Mouse (Mus musculus): ENCODE results near the gene Gpr160. TPM values are rescaled to one million over a fixed set of nuclear protein-coding genes. Genes with fewer than 3 reads are reported as not detected.

The Gpr160 gene
- polyA plus RNA-seq (2014; fragmentation: Nextera tagmentation; extraction: Ambion mirVana) = 2.3 and 2.6 TPM in 2 replicates

GRCm38 (mm10) chr3:30855604-30856458 lies at the start of gene Gpr160:
Gene Gpr160, plus strand, starts transcription at chr3:30855950.
- Histone ChIP-seq H3K4me3 (replicated peaks; ENCODE audit: low read length) (peak within 1 kb of the TSS; percentile 51), H3K9ac (peak within 1 kb of the TSS; percentile 54), H3K9me3 (ENCODE audit: control insufficient read depth, low read length) (no peaks in the 10 kb centered on the region), H3K27me3 (ENCODE audit: control insufficient read depth, insufficient read depth, low read length) (peaks cover 38% of the 10 kb centered on the region), H3K4me1 (replicated peaks; ENCODE audit: control insufficient read depth, insufficient read depth, low read length) (no peaks in the 10 kb centered on the region), H3K36me3 (replicated peaks; ENCODE audit: control insufficient read depth, insufficient read depth) (no peaks in the 10 kb centered on the region), H3K27ac (no peak within 1 kb of the TSS), H3K4me2 (replicated peaks) (peak within 1 kb of the TSS; percentile 95)
- ATAC-seq (ENCODE audit: low FRiP score) (peak; percentile 80), DNase-seq (ENCODE audit: low spot score) (no peak)
- WGBS = under 1% methylated on average over 75 of the region's 75 CpGs

DNA sequence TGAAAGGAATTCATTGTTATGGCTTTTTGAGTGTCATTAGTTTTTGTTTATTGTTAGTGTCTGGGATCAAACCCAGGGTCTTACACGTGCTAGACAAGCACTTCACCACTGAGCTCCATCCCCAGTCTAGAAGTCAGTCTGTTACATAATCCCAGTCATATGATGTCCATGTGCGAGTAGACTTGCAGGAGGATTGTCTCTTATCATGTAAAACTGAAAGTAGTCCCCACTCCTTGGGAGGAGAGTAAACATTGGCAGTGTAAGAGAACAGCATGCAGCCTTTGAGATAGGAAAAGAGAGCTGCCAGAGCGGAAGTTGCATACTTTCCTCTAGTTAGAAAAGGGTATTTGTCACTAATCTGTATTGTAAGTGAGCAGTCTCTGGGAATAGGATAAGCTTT lies 42.9 kb upstream of the Gpr160 start:
- H3K4me1 ChIP-seq (replicated peaks; ENCODE audit: control insufficient read depth, insufficient read depth, low read length) = no peaks in the 10 kb centered on the region
- no peaks in the 10 kb centered on the region for H3K9me3 ChIP-seq (ENCODE audit: control insufficient read depth, low read length)
- peaks cover 73% of the 10 kb centered on the region for H3K36me3 ChIP-seq (replicated peaks; ENCODE audit: control insufficient read depth, insufficient read depth)
- H3K4me3 ChIP-seq (replicated peaks; ENCODE audit: low read length) = no peak overlapping the region
- WGBS = 81% methylated on average over 3 of the region's 3 CpGs
- H3K9ac ChIP-seq = no peak overlapping the region
- ATAC-seq (ENCODE audit: low FRiP score) (no peak), DNase-seq (ENCODE audit: low spot score) (no peak)
- H3K4me2 ChIP-seq (replicated peaks) = no peak overlapping the region
- H3K27me3 ChIP-seq (ENCODE audit: control insufficient read depth, insufficient read depth, low read length) = no peaks in the 10 kb centered on the region
- no peak overlapping the region for H3K27ac ChIP-seq

- no peaks in the 10 kb centered on the region for H3K4me1 ChIP-seq (replicated peaks; ENCODE audit: control insufficient read depth, insufficient read depth, low read length)
- no peaks in the 10 kb centered on the region for H3K27me3 ChIP-seq (ENCODE audit: control insufficient read depth, insufficient read depth, low read length)
- H3K9ac ChIP-seq = no peak overlapping the region
- ATAC-seq (ENCODE audit: low FRiP score) (no peak), DNase-seq (ENCODE audit: low spot score) (no peak)
- no peaks in the 10 kb centered on the region for H3K9me3 ChIP-seq (ENCODE audit: control insufficient read depth, low read length)
- H3K4me3 ChIP-seq (replicated peaks; ENCODE audit: low read length) = no peak overlapping the region
- peaks cover 73% of the 10 kb centered on the region for H3K36me3 ChIP-seq (replicated peaks; ENCODE audit: control insufficient read depth, insufficient read depth)
- WGBS = 98% methylated on average over 16 of the region's 16 CpGs
- H3K27ac ChIP-seq = no peak overlapping the region
- H3K4me2 ChIP-seq (replicated peaks) = no peak overlapping the region
These were observed 37.1 kb upstream of the Gpr160 start for GRCm38 (mm10) chr3:30818630-30819125.

DNA sequence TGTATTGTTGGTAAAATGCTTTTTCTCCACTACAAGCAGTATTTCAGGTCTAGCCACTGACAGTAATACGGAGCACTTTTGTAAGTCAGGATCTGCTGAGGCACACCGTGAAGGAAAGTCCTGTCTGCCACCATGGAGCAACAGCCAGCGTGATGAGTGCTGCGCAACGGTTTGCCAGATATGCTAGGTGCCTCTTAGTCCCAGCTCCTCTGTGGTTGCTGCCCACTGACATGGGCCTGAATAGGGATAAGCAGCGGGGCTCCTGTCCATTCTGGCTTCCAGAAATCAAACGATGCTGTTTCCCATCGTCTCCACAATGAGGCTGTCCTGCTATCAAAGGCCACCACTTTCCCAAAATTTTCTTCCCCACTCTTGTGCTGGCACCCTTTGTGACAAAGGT lies 33.6 kb upstream of the Gpr160 start:
- no peaks in the 10 kb centered on the region for H3K9me3 ChIP-seq (ENCODE audit: control insufficient read depth, low read length)
- H3K9ac ChIP-seq = no peak overlapping the region
- H3K27me3 ChIP-seq (ENCODE audit: control insufficient read depth, insufficient read depth, low read length) = no peaks in the 10 kb centered on the region
- H3K36me3 ChIP-seq (replicated peaks; ENCODE audit: control insufficient read depth, insufficient read depth) = peaks cover 49% of the 10 kb centered on the region
- H3K4me1 ChIP-seq (replicated peaks; ENCODE audit: control insufficient read depth, insufficient read depth, low read length) = no peaks in the 10 kb centered on the region
- H3K27ac ChIP-seq = no peak overlapping the region
- H3K4me3 ChIP-seq (replicated peaks; ENCODE audit: low read length) = no peak overlapping the region
- ATAC-seq (ENCODE audit: low FRiP score) (no peak), DNase-seq (ENCODE audit: low spot score) (no peak)
- WGBS = 95% methylated on average over 8 of the region's 8 CpGs
- H3K4me2 ChIP-seq (replicated peaks) = no peak overlapping the region

DNA sequence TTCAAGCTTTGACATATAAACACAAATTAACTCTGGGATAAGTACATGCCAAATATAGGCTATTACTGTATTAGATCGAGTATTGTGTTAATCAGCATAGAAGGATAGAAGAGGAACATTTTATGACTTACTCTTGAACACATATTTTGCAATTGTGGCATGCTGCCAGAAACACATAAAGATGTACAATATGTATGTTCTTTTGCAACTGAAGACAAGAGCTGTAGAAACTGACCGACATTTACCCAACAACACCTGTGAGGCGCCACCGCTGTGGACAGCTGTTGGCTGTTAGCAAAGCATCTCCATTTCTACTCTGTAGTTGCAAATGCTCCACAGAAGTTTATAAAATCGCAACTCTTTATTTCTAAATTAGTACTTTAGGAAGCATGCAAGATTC lies 29.7 kb upstream of the Gpr160 start:
- WGBS = 96% methylated on average over 5 of the region's 5 CpGs
- no peak for DNase-seq (ENCODE audit: low spot score)
- peaks cover 14% of the 10 kb centered on the region; the same call in 1 of the 2 replicates for H3K36me3 ChIP-seq (replicated peaks; ENCODE audit: control insufficient read depth, insufficient read depth)
- no peak overlapping the region for H3K9ac ChIP-seq
- H3K4me3 ChIP-seq (replicated peaks; ENCODE audit: low read length) = no peak overlapping the region
- no peak for ATAC-seq (ENCODE audit: low FRiP score)
- H3K9me3 ChIP-seq (ENCODE audit: control insufficient read depth, low read length) = no peaks in the 10 kb centered on the region
- H3K27ac ChIP-seq = no peak overlapping the region
- no peaks in the 10 kb centered on the region for H3K4me1 ChIP-seq (replicated peaks; ENCODE audit: control insufficient read depth, insufficient read depth, low read length)
- no peak overlapping the region for H3K4me2 ChIP-seq (replicated peaks)
- no peaks in the 10 kb centered on the region for H3K27me3 ChIP-seq (ENCODE audit: control insufficient read depth, insufficient read depth, low read length)

GRCm38 (mm10) chr3:30831848-30832606 lies 23.7 kb upstream of the Gpr160 start:
- no peak for ATAC-seq (ENCODE audit: low FRiP score)
- no peak for DNase-seq (ENCODE audit: low spot score)
- Histone ChIP-seq H3K4me3 (replicated peaks; ENCODE audit: low read length) (no peak overlapping the region), H3K9me3 (ENCODE audit: control insufficient read depth, low read length) (no peaks in the 10 kb centered on the region), H3K9ac (no peak overlapping the region), H3K4me1 (replicated peaks; ENCODE audit: control insufficient read depth, insufficient read depth, low read length) (no peaks in the 10 kb centered on the region), H3K4me2 (replicated peaks) (no peak overlapping the region), H3K36me3 (replicated peaks; ENCODE audit: control insufficient read depth, insufficient read depth) (no peaks in the 10 kb centered on the region), H3K27me3 (ENCODE audit: control insufficient read depth, insufficient read depth, low read length) (no peaks in the 10 kb centered on the region), H3K27ac (no peak overlapping the region)
- WGBS = 78% methylated on average over 15 of the region's 15 CpGs

DNA sequence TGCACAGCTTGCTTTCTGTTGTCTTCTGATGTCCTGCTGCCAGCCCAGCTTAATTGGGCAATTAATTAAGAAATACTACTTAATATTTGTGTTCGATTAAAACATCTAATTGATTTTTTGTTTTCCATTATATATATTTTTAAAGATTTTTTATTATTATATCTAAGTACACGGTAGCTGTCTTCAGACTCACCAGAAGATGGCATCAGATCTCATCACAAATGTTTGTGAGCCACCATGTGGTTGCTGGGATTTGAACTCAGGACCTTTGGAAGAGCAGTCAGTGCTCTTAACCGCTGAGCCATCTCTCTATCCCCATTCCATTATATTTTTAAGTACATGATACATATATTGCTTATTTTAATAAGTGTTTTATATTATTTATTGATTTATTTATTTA lies 22.5 kb upstream of the Gpr160 start:
- H3K36me3 ChIP-seq (replicated peaks; ENCODE audit: control insufficient read depth, insufficient read depth) = no peaks in the 10 kb centered on the region
- WGBS = 86% methylated on average over 3 of the region's 3 CpGs
- no peak for ATAC-seq (ENCODE audit: low FRiP score)

GRCm38 (mm10) chr3:30845755-30846154 lies 10.0 kb upstream of the Gpr160 start:
- no peak for DNase-seq (ENCODE audit: low spot score)
- 35% methylated on average over 2 of the region's 2 CpGs for WGBS
- no peak overlapping the region for H3K27ac ChIP-seq
- no peaks in the 10 kb centered on the region for H3K36me3 ChIP-seq (replicated peaks; ENCODE audit: control insufficient read depth, insufficient read depth)
- no peaks in the 10 kb centered on the region for H3K9me3 ChIP-seq (ENCODE audit: control insufficient read depth, low read length)
- no peak overlapping the region for H3K4me3 ChIP-seq (replicated peaks; ENCODE audit: low read length)
- H3K4me2 ChIP-seq (replicated peaks) = no peak overlapping the region
- H3K27me3 ChIP-seq (ENCODE audit: control insufficient read depth, insufficient read depth, low read length) = no peaks in the 10 kb centered on the region
- no peak for ATAC-seq (ENCODE audit: low FRiP score)
- H3K4me1 ChIP-seq (replicated peaks; ENCODE audit: control insufficient read depth, insufficient read depth, low read length) = 0 out of 2 replicates have a peak, but pooled peaks cover 3% of the 10 kb centered on the region
- H3K9ac ChIP-seq = no peak overlapping the region

More for the DNA sequence above, 22.5 kb upstream of the Gpr160 start:
- Histone ChIP-seq H3K4me2 (replicated peaks) (no peak overlapping the region), H3K4me1 (replicated peaks; ENCODE audit: control insufficient read depth, insufficient read depth, low read length) (no peaks in the 10 kb centered on the region), H3K9me3 (ENCODE audit: control insufficient read depth, low read length) (no peaks in the 10 kb centered on the region), H3K4me3 (replicated peaks; ENCODE audit: low read length) (no peak overlapping the region), H3K9ac (no peak overlapping the region), H3K27ac (no peak overlapping the region), H3K27me3 (ENCODE audit: control insufficient read depth, insufficient read depth, low read length) (no peaks in the 10 kb centered on the region)
- DNase-seq (ENCODE audit: low spot score) = no peak

DNA sequence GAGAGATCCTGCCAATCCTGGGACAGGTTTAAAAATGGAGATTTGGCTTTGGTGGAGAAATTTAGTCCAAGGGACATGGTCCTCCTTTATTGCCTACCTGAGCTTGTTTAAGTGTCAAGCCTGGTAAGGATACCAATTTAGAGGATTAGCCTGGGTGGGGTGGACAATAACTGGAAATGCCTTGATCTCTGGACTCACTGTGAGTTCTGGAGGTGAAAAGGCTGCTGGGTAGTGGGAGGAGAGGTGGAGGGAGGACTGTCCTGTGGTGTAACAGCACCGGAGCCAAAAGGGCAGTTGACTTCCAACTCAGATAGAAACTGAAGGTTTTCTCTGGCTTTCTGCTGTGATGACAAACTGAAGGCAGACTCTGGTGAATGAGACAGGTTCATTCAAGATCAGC lies 8.3 kb upstream of the Gpr160 start:
- no peaks in the 10 kb centered on the region for H3K27me3 ChIP-seq (ENCODE audit: control insufficient read depth, insufficient read depth, low read length)
- 0 out of 2 replicates have a peak, but pooled peaks cover 3% of the 10 kb centered on the region for H3K4me1 ChIP-seq (replicated peaks; ENCODE audit: control insufficient read depth, insufficient read depth, low read length)
- ATAC-seq (ENCODE audit: low FRiP score) (no peak), DNase-seq (ENCODE audit: low spot score) (no peak)
- H3K4me3 ChIP-seq (replicated peaks; ENCODE audit: low read length) = no peak overlapping the region
- 76% methylated on average over 1 of the region's 1 CpGs for WGBS
- H3K9ac ChIP-seq = no peak overlapping the region
- no peak overlapping the region for H3K27ac ChIP-seq
- H3K4me2 ChIP-seq (replicated peaks) = no peak overlapping the region
- H3K36me3 ChIP-seq (replicated peaks; ENCODE audit: control insufficient read depth, insufficient read depth) = no peaks in the 10 kb centered on the region
- H3K9me3 ChIP-seq (ENCODE audit: control insufficient read depth, low read length) = no peaks in the 10 kb centered on the region

Data from hindbrain, embryonic 14.5 days (tissue).